ENCODE assay signal across 8 mouse cellular contexts in the genomic region with DNA sequence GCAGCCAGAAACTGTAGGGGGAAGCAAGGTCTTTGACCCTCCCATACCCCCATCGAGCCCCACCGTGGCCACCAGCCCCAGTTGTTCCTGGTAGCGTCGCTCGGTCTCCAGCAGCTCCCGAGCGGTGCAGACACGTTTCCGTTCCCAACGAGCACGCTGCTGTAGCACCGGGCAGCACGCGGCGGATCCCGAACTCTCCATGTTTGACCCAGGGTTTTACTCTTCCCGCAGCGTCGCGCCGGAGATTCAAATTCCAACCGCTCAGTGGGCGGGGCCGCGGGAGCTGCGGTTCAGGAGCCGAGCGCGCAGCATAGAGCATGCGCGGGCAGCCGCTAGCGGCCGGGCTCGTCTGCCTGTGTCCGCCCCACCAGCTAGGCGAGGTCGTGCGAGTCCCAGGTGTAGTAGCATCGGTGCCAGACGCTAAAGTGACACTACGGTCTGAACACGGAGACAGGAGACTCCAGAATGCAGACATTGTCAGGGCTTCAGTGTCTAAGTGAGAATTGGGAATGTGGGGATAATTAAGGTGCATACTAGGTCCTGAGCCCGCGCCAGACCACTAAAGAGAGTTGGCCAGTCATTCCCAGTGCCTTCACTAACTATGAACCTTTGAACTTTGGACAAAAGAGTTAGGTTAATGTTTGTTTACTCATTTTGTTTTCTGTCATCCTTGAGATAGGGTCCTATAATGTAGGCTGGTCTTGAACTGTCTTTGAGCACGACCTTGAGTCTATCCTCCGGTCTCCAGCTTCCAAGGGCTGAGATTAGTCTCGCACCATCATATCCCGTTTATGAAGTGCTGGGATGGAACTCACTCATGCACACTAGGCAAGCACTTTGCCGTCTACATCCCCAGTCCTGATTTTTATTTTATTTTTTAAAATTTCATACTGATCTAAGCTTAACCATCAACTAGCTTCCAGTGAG. TPM values are rescaled to one million over a fixed set of nuclear protein-coding genes. Genes with fewer than 3 reads are reported as not detected.
A peak's percentile ranks its signal among the peaks of the same experiment; 100 is the strongest.
DNase-seq lines count a peak whose midpoint lies in the region; ATAC-seq and TF ChIP-seq lines count a peak whose summit lies in the region.

A gene (minus strand): TSS at position 289 of the 927 bp plus-strand sequence.

- TF ChIP-seq EP300 in MEL (IDR thresholded peaks at IDR 0.05; ENCODE audit: low read depth in 1 of 2, low read length in 2 of 2) = no peak

- H3K4me1 ChIP-seq in MEL (ENCODE audit: control insufficient read depth in 1 of 2, insufficient read depth in 2 of 2, low read length in 2 of 2) = peaks cover 10 to 28% of the 10 kb centered on the region in 2 experiments
- H3K4me1 ChIP-seq in forebrain, embryonic 14.5 days (ENCODE audit: control insufficient read depth, insufficient read depth, low read length) = peaks cover 15% of the 10 kb centered on the region

- H3K79me2 ChIP-seq in MEL (ENCODE audit: control insufficient read depth, insufficient read depth, low read length, poor library complexity) = peaks cover 8% of the 10 kb centered on the region

- no peaks in the 10 kb centered on the region for H3K27me3 ChIP-seq in MEL (ENCODE audit: control insufficient read depth in 1 of 2, insufficient read depth in 2 of 2, low read length in 2 of 2)
- no peaks in the 10 kb centered on the region for H3K27me3 ChIP-seq in forebrain, embryonic 14.5 days (replicated peaks; ENCODE audit: control insufficient read depth, insufficient read depth, low read length)

- peak within 1 kb of the TSS; percentile 88 to 94 for H3K4me3 ChIP-seq in MEL (ENCODE audit: control insufficient read depth in 1 of 2, insufficient read depth in 1 of 2, low read depth in 2 of 2, low read length in 2 of 2)
- H3K4me3 ChIP-seq in forebrain, embryonic 14.5 days (ENCODE audit: low read depth, low read length) = peak within 1 kb of the TSS; percentile 45
- peak within 1 kb of the TSS; percentile 64 for H3K4me3 ChIP-seq in layer of hippocampus, adult 2 months

- no peak for TF ChIP-seq CTCF in MEL (IDR thresholded peaks at IDR 0.05 in 2 of 3, conservative IDR thresholded peaks at IDR 0.05 in 1 of 3; ENCODE audit: control insufficient read depth in 1 of 3, insufficient read depth in 1 of 3, low read depth in 2 of 3, low read length in 3 of 3, poor library complexity in 1 of 3, severe bottlenecking in 1 of 3)
- no peak for TF ChIP-seq CTCF in layer of hippocampus, adult 2 months (conservative IDR thresholded peaks at IDR 0.05)

- TF ChIP-seq RAD21 in MEL (IDR thresholded peaks at IDR 0.05; ENCODE audit: low read depth, low read length) = no peak

- ATAC-seq in forebrain, embryonic 14.5 days = peak; percentile 92

- intact Hi-C loops in heart, postnatal 36 days (cut with DNase I) = loop anchor here (2.0 kb wide), 1 partner anchor 23 kb away; a partner anchor contains a TSS

- H3K27ac ChIP-seq in MEL (ENCODE audit: control insufficient read depth, low read depth, low read length) = peak within 1 kb of the TSS; percentile 74
- H3K27ac ChIP-seq in forebrain, embryonic 14.5 days (ENCODE audit: low read depth, low read length) = no peak within 1 kb of the TSS
- H3K27ac ChIP-seq in layer of hippocampus, adult 2 months = peak within 1 kb of the TSS; percentile 37; the same call in 1 of the 2 replicates

- peak; percentile 92 for DNase-seq in MEL (ENCODE audit: low read depth, low spot score)
- peak; percentile 77 for DNase-seq in cerebellum, adult 11 months
- peak; percentile 92 for DNase-seq in forebrain, embryonic 14.5 days (ENCODE audit: low spot score)
- DNase-seq in heart, postnatal 36 days = peak; percentile 81 to 82
- peak; percentile 67 to 70 for DNase-seq in layer of hippocampus, adult 2 months (ENCODE audit: low spot score in 2 of 2)
- DNase-seq in lung, postnatal 10 days = peak; percentile 90
- peak; percentile 93 for DNase-seq in retina, embryonic 14.5 days (ENCODE audit: low spot score)
- DNase-seq in thymus, postnatal 25 days = peak; percentile 82

- peaks cover 0 to 13% of the 10 kb centered on the region in 2 experiments; a peak in 2 of 4 replicates for H3K36me3 ChIP-seq in MEL (ENCODE audit: control insufficient read depth in 1 of 2, insufficient read depth in 2 of 2, low read length in 2 of 2)
- H3K36me3 ChIP-seq in forebrain, embryonic 14.5 days (ENCODE audit: control insufficient read depth, insufficient read depth, low read length) = peaks cover 13% of the 10 kb centered on the region

- no peaks in the 10 kb centered on the region for H3K9me3 ChIP-seq in MEL (replicated peaks; ENCODE audit: insufficient read depth, low read length)
- no peaks in the 10 kb centered on the region for H3K9me3 ChIP-seq in forebrain, embryonic 14.5 days (replicated peaks; ENCODE audit: control insufficient read depth, low read length)

- peak within 1 kb of the TSS; percentile 66 for H3K4me2 ChIP-seq in forebrain, embryonic 14.5 days (ENCODE audit: low read length)

- peak within 1 kb of the TSS; percentile 93 for H3K9ac ChIP-seq in MEL (ENCODE audit: control insufficient read depth, low read depth, low read length, poor library complexity, severe bottlenecking)
- H3K9ac ChIP-seq in forebrain, embryonic 14.5 days (ENCODE audit: low read length) = peak within 1 kb of the TSS; percentile 55

- TF ChIP-seq POLR2A in MEL (IDR thresholded peaks at IDR 0.05; ENCODE audit: control insufficient read depth in 1 of 2, insufficient read depth in 1 of 2, low read depth in 1 of 2, low read length in 2 of 2, poor library complexity in 1 of 2) = peak; percentile 52 to 79; a peak in 3 of 4 replicates

- WGBS in forebrain, embryonic 14.5 days = 7% methylated on average over 50 of the region's 50 CpGs

TF ChIP-seq in MEL, 35 proteins besides CTCF, POLR2A, EP300 and RAD21 (continues in another document):
- TF ChIP-seq BHLHE40 (IDR thresholded peaks at IDR 0.05; ENCODE audit: borderline replicate concordance, low read depth, low read length) (no peak), RCOR1 (IDR thresholded peaks at IDR 0.05; ENCODE audit: low read depth, low read length) (peak; percentile 13; the same call in 1 of the 2 replicates), GABPA (IDR thresholded peaks at IDR 0.05; ENCODE audit: low read depth, low read length) (no peak), ZNF384 (IDR thresholded peaks at IDR 0.05; ENCODE audit: low read depth, low read length) (no peak), ELF1 (IDR thresholded peaks at IDR 0.05; ENCODE audit: low read depth, low read length) (no peak), MAX (IDR thresholded peaks at IDR 0.05; ENCODE audit: low read length) (peak; percentile 56; the same call in 1 of the 2 replicates), MAZ (IDR thresholded peaks at IDR 0.05; ENCODE audit: low read depth, low read length) (no peak), HCFC1 (IDR thresholded peaks at IDR 0.05; ENCODE audit: low read depth, low read length) (peak; percentile 47), JUND (IDR thresholded peaks at IDR 0.05; ENCODE audit: low read depth, low read length) (no peak), TBP (IDR thresholded peaks at IDR 0.05; ENCODE audit: low read depth, low read length) (no peak; the same call in 1 of the 2 replicates), ZKSCAN1 (IDR thresholded peaks at IDR 0.05; ENCODE audit: low read depth, low read length) (no peak), CHD1 (IDR thresholded peaks at IDR 0.05; ENCODE audit: low read depth, low read length) (no peak), MEF2A (IDR thresholded peaks at IDR 0.05; ENCODE audit: extremely low read depth, insufficient replicate concordance, low read depth, low read length, poor library complexity, severe bottlenecking) (no peak), MXI1 (IDR thresholded peaks at IDR 0.05; ENCODE audit: low read depth, low read length) (peak; percentile 78), CHD2 (IDR thresholded peaks at IDR 0.05; ENCODE audit: low read length) (no peak), USF1 (IDR thresholded peaks at IDR 0.05; ENCODE audit: low read depth, low read length) (no peak), ZMIZ1 (IDR thresholded peaks at IDR 0.05; ENCODE audit: low read depth, low read length) (peak; percentile 85), MAFK (IDR thresholded peaks at IDR 0.05; ENCODE audit: borderline replicate concordance, low read depth, low read length) (no peak), GATA1 (IDR thresholded peaks at IDR 0.05; ENCODE audit: low read depth, low read length) (no peak), POLR2AphosphoS2 (IDR thresholded peaks at IDR 0.05; ENCODE audit: low read length) (peak; percentile 54; the same call in 1 of the 2 replicates), NRF1 (IDR thresholded peaks at IDR 0.05; ENCODE audit: insufficient read depth, low read depth, low read length, poor library complexity, severe bottlenecking) (peak; percentile 95), MYC (IDR thresholded peaks at IDR 0.05; ENCODE audit: low read depth, low read length) (peak; percentile 69; the same call in 1 of the 2 replicates), NELFE (IDR thresholded peaks at IDR 0.05; ENCODE audit: low read depth, low read length) (peak; percentile 80), ZC3H11A (IDR thresholded peaks at IDR 0.05; ENCODE audit: low read depth, low read length) (no peak), KAT2A (conservative IDR thresholded peaks at IDR 0.05; ENCODE audit: low read depth, low read length) (no peak), MYB (IDR thresholded peaks at IDR 0.05; ENCODE audit: low read depth, low read length) (peak; percentile 38; the same call in 1 of the 2 replicates), USF2 (IDR thresholded peaks at IDR 0.05; ENCODE audit: borderline replicate concordance in 1 of 2, insufficient read depth in 1 of 2, low read depth in 1 of 2, low read length in 2 of 2) (no peak), SIN3A (IDR thresholded peaks at IDR 0.05; ENCODE audit: low read length) (no peak; the same call in 1 of the 2 replicates), TAL1 (IDR thresholded peaks at IDR 0.05; ENCODE audit: low read length) (no peak), E2F4 (IDR thresholded peaks at IDR 0.05; ENCODE audit: borderline replicate concordance, low read depth, low read length) (no peak), ETS1 (IDR thresholded peaks at IDR 0.05; ENCODE audit: low read depth, low read length) (no peak), TCF12 (IDR thresholded peaks at IDR 0.05; ENCODE audit: low read depth, low read length) (0 out of 2 replicates have a peak, but pooled peaks have one; percentile 17), POLR2AphosphoS5 (IDR thresholded peaks at IDR 0.05; ENCODE audit: borderline replicate concordance, low read depth, low read length) (no peak)

RNA-seq across cellular contexts. Expression of the gene that starts here (rescaled TPM):
- 26.3 and 26.5 TPM in 2 replicates for total RNA-seq in MEL (2012; rRNA removed)
- polyA plus RNA-seq in MEL (2012; ENCODE audit: insufficient read depth in 1 of 2, insufficient read length in 2 of 2, low read depth in 1 of 2, low replicate concordance in 2 of 2, missing spikeins in 1 of 2) = 10 to 100 TPM in 1 of 2 experiments, not detected in 1; 56.7 TPM
- 14.0 and 15.9 TPM in 2 replicates for polyA plus RNA-seq in forebrain, embryonic 14.5 days (2014; fragmentation: Nextera tagmentation; extraction: Ambion mirVana)
- total RNA-seq in heart, postnatal 36 days (2021) = under 1 TPM; 0.39 to 0.62 TPM
- 1 to 10 TPM in 1 of 2 experiments, under 1 TPM in 1; 0.64 to 1.0 TPM for total RNA-seq in layer of hippocampus, adult 2 months (2021)

Comparison
In these comparisons a context has a peak if more than half of its experiments do, and no peak if none do; other contexts are left out.
1. RNA of the gene that starts here (total RNA-seq): 26.3 to 26.5 TPM in MEL; 0.64 to 1.0 TPM in layer of hippocampus, adult 2 months and 0.39 to 0.62 TPM in heart, postnatal 36 days; every median in the first group is over 10 times any median in the second.
2. Peak in DNase-seq in heart, postnatal 36 days; RNA of the gene not detected or under 1 TPM.
3. Peak in every context shown above with its lines, with median percentiles within 50 percentile points of each other: DNase-seq and H3K4me3 ChIP-seq.